In genomic region chr4:40868554-40869232, GRCm38 (mm10) we compare ENCODE assay signal across 8 mouse cellular contexts. TPM values are rescaled to one million over a fixed set of nuclear protein-coding genes. Genes with fewer than 3 reads are reported as not detected.
A peak's percentile ranks its signal among the peaks of the same experiment; 100 is the strongest.
DNase-seq lines count a peak whose midpoint lies in the region; ATAC-seq lines count a peak whose summit lies in the region.

No protein-coding gene starts in this region.

- no peak overlapping the region for H3K9ac ChIP-seq in limb, embryonic 12.5 days (replicated peaks)
- peak overlapping the region; percentile 25; the same call in 1 of the 2 replicates for H3K9ac ChIP-seq in heart, embryonic 14.5 days (ENCODE audit: low read length)

- H3K9me3 ChIP-seq in limb, embryonic 12.5 days = no peaks in the 10 kb centered on the region
- no peaks in the 10 kb centered on the region for H3K9me3 ChIP-seq in limb, embryonic 10.5 days (replicated peaks)
- no peaks in the 10 kb centered on the region for H3K9me3 ChIP-seq in heart, embryonic 14.5 days (ENCODE audit: control insufficient read depth, low read length)

- no peaks in the 10 kb centered on the region for H3K36me3 ChIP-seq in limb, embryonic 12.5 days
- no peaks in the 10 kb centered on the region for H3K36me3 ChIP-seq in limb, embryonic 10.5 days
- H3K36me3 ChIP-seq in heart, embryonic 14.5 days (ENCODE audit: control insufficient read depth, insufficient read depth, low read length) = no peaks in the 10 kb centered on the region

- H3K4me2 ChIP-seq in limb, embryonic 12.5 days = no peak overlapping the region
- H3K4me2 ChIP-seq in heart, embryonic 14.5 days (ENCODE audit: low read length) = peak overlapping the region; percentile 11

- H3K27me3 ChIP-seq in limb, embryonic 12.5 days = no peaks in the 10 kb centered on the region
- no peaks in the 10 kb centered on the region for H3K27me3 ChIP-seq in limb, embryonic 10.5 days (ENCODE audit: low read depth, poor library complexity, severe bottlenecking)
- no peaks in the 10 kb centered on the region for H3K27me3 ChIP-seq in heart, embryonic 14.5 days (ENCODE audit: control insufficient read depth, insufficient read depth, low read length)

- peak; percentile 79 for ATAC-seq in limb, embryonic 12.5 days (ENCODE audit: insufficient number of reproducible peaks, insufficient read depth, low FRiP score, low TSS enrichment, low read depth)
- no peak for ATAC-seq in heart, embryonic 14.5 days (ENCODE audit: insufficient number of reproducible peaks, insufficient read depth, low FRiP score, low read depth)

- H3K4me1 ChIP-seq in limb, embryonic 12.5 days (replicated peaks) = peaks cover 15% of the 10 kb centered on the region
- peaks cover 14% of the 10 kb centered on the region for H3K4me1 ChIP-seq in limb, embryonic 10.5 days
- H3K4me1 ChIP-seq in heart, embryonic 14.5 days (ENCODE audit: control insufficient read depth in 2 of 2, insufficient read depth in 2 of 2, low read length in 2 of 2) = peaks cover 13 to 19% of the 10 kb centered on the region in 2 experiments

- no peak for DNase-seq in limb, embryonic 10.5 days (ENCODE audit: low spot score)
- DNase-seq in cerebellum, adult 11 months = peak; percentile 13
- DNase-seq in kidney, postnatal 4 days = peak; percentile 79 to 86
- peak; percentile 61 for DNase-seq in ovary, postnatal 36 days (ENCODE audit: low spot score)
- DNase-seq in thymus, postnatal 25 days = no peak
- no peak for DNase-seq in neural tube, embryonic 10.5 days (ENCODE audit: extremely low spot score, low spot score)

- no peak overlapping the region for H3K4me3 ChIP-seq in limb, embryonic 12.5 days (replicated peaks)
- no peak overlapping the region for H3K4me3 ChIP-seq in limb, embryonic 10.5 days
- H3K4me3 ChIP-seq in heart, embryonic 14.5 days (ENCODE audit: control insufficient read depth in 1 of 2, insufficient read depth in 1 of 2, low read depth in 1 of 2, low read length in 2 of 2) = no peak overlapping the region

- peak overlapping the region; percentile 77 for H3K27ac ChIP-seq in limb, embryonic 12.5 days
- no peak overlapping the region for H3K27ac ChIP-seq in limb, embryonic 10.5 days
- peak overlapping the region; percentile 34 to 70; a peak in 3 of 4 replicates for H3K27ac ChIP-seq in heart, embryonic 14.5 days (replicated peaks in 1 of 2; ENCODE audit: control insufficient read depth in 1 of 2, insufficient read depth in 1 of 2, low read depth in 2 of 2, low read length in 2 of 2)

- 44% methylated on average over 13 of the region's 13 CpGs for WGBS in limb, embryonic 12.5 days
- 81% methylated on average over 13 of the region's 13 CpGs for WGBS in limb, embryonic 10.5 days
- WGBS in heart, embryonic 14.5 days = 52% methylated on average over 13 of the region's 13 CpGs

RNA-seq across cellular contexts. Expression of gene B4galt1, which starts 14.9 kb away (rescaled TPM):
- polyA plus RNA-seq in limb, embryonic 12.5 days (2016; fragmentation: Nextera tagmentation; extraction: Ambion mirVana) = 32.9 and 37.4 TPM in 2 replicates
- polyA plus RNA-seq in limb, embryonic 10.5 days (2016; fragmentation: Nextera tagmentation; extraction: Ambion mirVana) = 23.6 and 29.9 TPM in 2 replicates
- 58.5 and 60.6 TPM in 2 replicates for polyA plus RNA-seq in heart, embryonic 14.5 days (2014; fragmentation: Nextera tagmentation; extraction: Ambion mirVana)

RNA-seq across cellular contexts. Expression of gene Spink4, which starts 51.2 kb away (rescaled TPM):
- polyA plus RNA-seq in limb, embryonic 12.5 days (2016; fragmentation: Nextera tagmentation; extraction: Ambion mirVana) = not detected in 2 replicates
- polyA plus RNA-seq in limb, embryonic 10.5 days (2016; fragmentation: Nextera tagmentation; extraction: Ambion mirVana) = not detected in 2 replicates
- 7.6 and 12.1 TPM in 2 replicates for polyA plus RNA-seq in heart, embryonic 14.5 days (2014; fragmentation: Nextera tagmentation; extraction: Ambion mirVana)

Comparison
In these comparisons a context has a peak if more than half of its experiments do, and no peak if none do; other contexts are left out.
1. DNase-seq: peak in cerebellum, adult 11 months (single experiment), kidney, postnatal 4 days (2 of 2) and ovary, postnatal 36 days (single experiment); none in limb, embryonic 10.5 days (single experiment), thymus, postnatal 25 days (single experiment) and neural tube, embryonic 10.5 days (single experiment).